Mouse (Mus musculus) ovary, postnatal 10 days (tissue): ENCODE data around the gene Smarca4.
"Not testable (repeated sequence)": the region's sequence is repeated elsewhere in the genome, so short reads cannot be mapped to it uniquely, and the experiment has no call there.

Source experiments
- DNase-seq: peaks from one replicate; pipeline ENCODE4 v3.0.0; 2022; ENCODE audit warnings: low spot score

Smarca4 gene

GRCm38 (mm10) chr9:21615617-21616231 lies at the start of gene Smarca4:
TSS of gene Smarca4 (plus strand) at chr9:21616169.
- peak; percentile 99 for DNase-seq

- DNase-seq: no peak
Observed at GRCm38 (mm10) chr9:21566538-21566937, 49.4 kb upstream of the Smarca4 start.

GRCm38 (mm10) chr9:21567051-21567450 lies 48.9 kb upstream of the Smarca4 start:
- DNase-seq: no peak

GRCm38 (mm10) chr9:21568657-21569255 lies 47.2 kb upstream of the Smarca4 start:
- no peak for DNase-seq

- DNase-seq: no peak
Observed at GRCm38 (mm10) chr9:21574012-21574801, 41.8 kb upstream of the Smarca4 start.

GRCm38 (mm10) chr9:21575253-21575652 lies 40.7 kb upstream of the Smarca4 start:
- DNase-seq: no peak

- DNase-seq: no peak
Observed at GRCm38 (mm10) chr9:21576286-21576685, 39.7 kb upstream of the Smarca4 start.

GRCm38 (mm10) chr9:21578226-21578625 lies 37.7 kb upstream of the Smarca4 start:
- no peak for DNase-seq

GRCm38 (mm10) chr9:21585401-21585800 lies 30.6 kb upstream of the Smarca4 start:
- no peak for DNase-seq

GRCm38 (mm10) chr9:21587678-21588349 lies 28.2 kb upstream of the Smarca4 start:
- DNase-seq: no peak

GRCm38 (mm10) chr9:21588350-21588749 lies 27.6 kb upstream of the Smarca4 start:
- no peak for DNase-seq

GRCm38 (mm10) chr9:21589538-21589937 lies 26.4 kb upstream of the Smarca4 start:
- DNase-seq: no peak

- no peak for DNase-seq
Observed at GRCm38 (mm10) chr9:21591127-21591830, 24.7 kb upstream of the Smarca4 start.

- no peak for DNase-seq
Observed at GRCm38 (mm10) chr9:21591831-21592702, 23.9 kb upstream of the Smarca4 start.

GRCm38 (mm10) chr9:21592703-21593121 lies 23.3 kb upstream of the Smarca4 start, which contains the start of the genes Timm29 and Yipf2:
TSS of gene Timm29 (plus strand) at chr9:21592722.
TSS of gene Yipf2 (minus strand) at chr9:21592828.
- DNase-seq: peak; percentile 80

GRCm38 (mm10) chr9:21593122-21593721 lies 22.7 kb upstream of the Smarca4 start:
- DNase-seq: no peak

- DNase-seq: not testable (repeated sequence)
Observed at GRCm38 (mm10) chr9:21594350-21594749, 21.6 kb upstream of the Smarca4 start.

GRCm38 (mm10) chr9:21594838-21595237 lies 21.1 kb upstream of the Smarca4 start:
- no peak for DNase-seq

GRCm38 (mm10) chr9:21598198-21598597 lies 17.8 kb upstream of the Smarca4 start:
- no peak for DNase-seq

GRCm38 (mm10) chr9:21600186-21600585 lies 15.8 kb upstream of the Smarca4 start:
- DNase-seq: no peak
